Mouse (Mus musculus) natural killer cell, adult 2 months (primary cell): ENCODE measurements around the gene Gps2.

Experiments
- DNase-seq, 2 experiments: peaks; one replicate each; pipeline ENCODE4 v3.0.0; 2022; ENCODE audit warnings: low spot score in 2 of 2

Gps2 gene

DNA sequence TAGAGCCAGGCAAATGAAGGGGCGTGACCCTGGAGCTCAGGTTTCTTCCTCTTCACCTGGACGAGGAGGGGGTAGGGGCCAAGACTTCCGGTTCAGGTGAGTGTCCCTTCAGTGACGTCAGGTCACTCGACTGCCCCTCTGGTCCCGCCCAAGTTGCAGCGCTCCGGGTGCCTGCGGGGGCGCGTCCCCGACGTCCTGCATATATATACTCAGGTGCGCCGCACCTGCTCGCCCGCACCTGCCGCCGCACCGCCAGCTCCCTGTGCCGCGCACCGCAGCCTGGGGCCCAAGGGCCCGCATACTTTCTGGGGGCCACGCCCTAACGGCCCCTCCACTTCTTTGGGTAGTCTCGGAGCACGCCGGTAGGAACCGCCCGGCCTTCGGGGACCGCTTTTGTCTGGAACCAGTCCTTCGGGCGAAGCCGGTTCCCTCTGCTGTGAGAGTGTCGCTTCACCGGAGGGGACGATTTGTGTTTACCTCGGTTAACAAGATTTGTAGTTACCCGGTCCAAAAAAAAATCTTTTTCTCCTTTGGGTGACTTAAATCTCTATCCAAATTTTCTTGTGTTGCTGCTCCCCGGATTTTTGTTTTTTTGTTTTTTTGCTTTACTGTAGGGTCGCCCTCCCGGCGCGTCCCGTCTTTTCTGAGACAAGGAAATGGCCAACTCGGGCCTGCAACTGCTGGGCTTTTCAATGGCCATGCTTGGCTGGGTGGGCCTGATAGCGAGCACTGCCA is 51.8 kb downstream of the Gps2 start:
- no peak for DNase-seq
